Mouse (Mus musculus) myocyte (in vitro differentiated cells): ENCODE data around the gene Fktn.

Experiments used
- E2F4 ChIP-seq: IDR thresholded peaks from one replicate; pipeline ENCODE4 v1.6.1; 2011; ENCODE audit warnings: mild to moderate bottlenecking, control low read depth, moderate library complexity; ENCODE audit not compliant: insufficient read depth
- MYOG ChIP-seq, 3 experiments: IDR thresholded peaks; one replicate each; pipeline ENCODE4 v1.6.1; 2011; ENCODE audit warnings: control low read depth in 2 of 3, low read depth in 2 of 3, mild to moderate bottlenecking in 2 of 3; ENCODE audit not compliant: insufficient read length in 2 of 3, control insufficient read depth in 1 of 3, insufficient read depth in 1 of 3
- POLR2A ChIP-seq: IDR thresholded peaks from one replicate; pipeline ENCODE4 v1.6.1; 2011; ENCODE audit warnings: low read depth, mild to moderate bottlenecking, control low read depth, moderate library complexity; ENCODE audit not compliant: insufficient read length
- SRF ChIP-seq: IDR thresholded peaks from one replicate; pipeline ENCODE4 v1.6.1; 2011; ENCODE audit warnings: low read depth; ENCODE audit not compliant: control insufficient read depth, insufficient read length
- TCF12 ChIP-seq: IDR thresholded peaks from one replicate; pipeline ENCODE4 v1.6.1; 2011; ENCODE audit warnings: mild to moderate bottlenecking, control low read depth; ENCODE audit not compliant: poor library complexity, insufficient read depth, severe bottlenecking

GRCm38 (mm10) chr4:53824831-53825230 lies 111.0 kb downstream of the Fktn start:
- TF ChIP-seq POLR2A (no peak), SRF (no peak), TCF12 (no peak), MYOG (IDR thresholded peaks at IDR 0.05; ENCODE audit: control insufficient read depth in 1 of 3, insufficient read depth in 1 of 3, insufficient read length in 2 of 3, low read depth in 2 of 3) (no peak), E2F4 (no peak)
